Mouse (Mus musculus): ENCODE measurements around the gene Map2k2.

Gene Map2k2

DNA sequence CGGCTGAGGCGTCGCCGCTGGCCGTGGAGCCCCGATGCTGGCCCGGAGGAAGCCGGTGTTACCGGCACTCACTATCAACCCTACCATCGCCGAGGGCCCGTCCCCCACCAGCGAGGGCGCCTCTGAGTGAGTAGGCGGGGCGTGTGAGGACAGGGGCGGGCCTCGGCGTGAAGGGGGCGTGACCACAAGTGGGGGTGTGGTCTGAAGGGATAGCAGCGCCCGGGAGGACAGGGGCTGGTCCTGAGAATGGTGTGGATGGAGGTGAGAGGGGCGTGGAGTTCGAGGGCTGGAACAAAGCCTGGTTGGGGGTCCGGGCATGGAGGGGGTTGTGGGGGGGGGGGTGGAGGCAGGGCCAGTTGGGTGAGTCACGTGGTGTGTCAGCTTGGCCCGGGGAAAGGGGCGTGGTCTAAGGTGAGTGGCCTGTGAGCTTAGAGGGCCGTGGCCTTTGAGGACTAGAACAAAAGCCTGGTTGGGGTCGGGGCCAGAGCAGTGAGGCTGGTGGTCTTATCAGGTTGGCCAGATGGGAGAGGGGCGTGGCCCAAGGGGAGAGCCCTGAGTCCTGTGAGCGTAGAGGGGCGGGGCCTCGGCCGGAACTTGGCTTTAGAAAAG, 502 bp downstream of the Map2k2 start:
- peak; percentile 91 for DNase-seq (ENCODE audit: low spot score)

DNA sequence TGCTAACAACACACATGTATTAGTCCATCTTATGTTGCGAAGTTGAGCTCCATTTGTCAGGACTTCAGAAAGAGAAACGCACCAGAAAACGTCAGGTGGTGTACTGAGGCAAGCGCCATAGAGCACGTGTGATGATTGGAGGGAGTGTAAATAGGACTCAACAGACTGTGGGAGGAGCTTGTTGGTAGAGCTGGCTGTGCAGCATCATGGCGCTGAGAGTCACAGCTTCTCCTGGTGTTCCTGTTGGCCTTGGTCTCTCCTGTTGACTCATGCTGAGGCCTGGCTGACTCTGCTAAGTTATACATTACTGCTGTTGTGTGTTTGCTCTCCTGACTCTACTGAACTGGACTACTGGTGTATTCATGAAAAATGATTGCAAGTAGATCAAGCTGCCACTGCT, 7.2 kb downstream of the Map2k2 start:
- no peak for DNase-seq (ENCODE audit: low spot score)

DNA sequence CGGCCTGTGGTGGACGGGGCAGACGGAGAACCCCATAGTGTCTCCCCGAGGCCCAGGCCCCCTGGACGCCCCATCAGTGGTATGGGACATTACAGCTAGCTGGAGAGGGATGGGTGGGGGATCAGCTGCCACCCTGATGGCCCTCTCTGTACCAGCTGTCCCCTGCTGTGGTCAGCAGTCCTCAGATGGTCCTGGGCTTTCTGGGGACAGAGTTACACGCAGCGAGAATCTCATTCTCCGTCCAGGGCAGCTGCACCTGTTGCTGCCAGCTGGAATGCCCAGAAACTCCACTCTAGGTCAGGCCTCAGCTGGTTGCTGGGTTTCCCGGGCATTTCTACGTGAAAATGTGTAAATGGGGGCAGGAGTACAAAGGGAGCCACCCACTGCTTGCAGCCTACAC, 13.9 kb downstream of the Map2k2 start:
- no peak for DNase-seq (ENCODE audit: low spot score)

DNA sequence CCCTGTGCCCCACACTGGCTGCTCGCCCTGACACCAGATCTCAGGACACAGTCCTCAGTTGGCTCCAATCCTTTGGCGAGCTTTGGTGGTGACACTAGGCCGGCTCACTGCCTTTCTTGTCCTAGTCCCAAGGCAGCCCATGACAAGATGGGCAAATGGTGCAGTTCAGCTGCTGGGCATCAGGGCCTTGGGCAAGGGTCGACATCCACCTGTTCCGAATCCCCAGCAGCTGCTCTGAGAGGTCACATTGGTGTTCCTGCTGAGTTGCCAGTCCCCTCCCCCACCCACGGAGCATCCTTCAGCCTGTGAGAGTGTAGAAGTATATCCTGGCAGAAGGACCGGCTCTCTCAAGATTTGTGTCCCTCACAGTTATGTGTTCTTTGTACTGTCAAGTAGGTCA, 14.9 kb downstream of the Map2k2 start:
- DNase-seq (ENCODE audit: low spot score) = no peak

DNA sequence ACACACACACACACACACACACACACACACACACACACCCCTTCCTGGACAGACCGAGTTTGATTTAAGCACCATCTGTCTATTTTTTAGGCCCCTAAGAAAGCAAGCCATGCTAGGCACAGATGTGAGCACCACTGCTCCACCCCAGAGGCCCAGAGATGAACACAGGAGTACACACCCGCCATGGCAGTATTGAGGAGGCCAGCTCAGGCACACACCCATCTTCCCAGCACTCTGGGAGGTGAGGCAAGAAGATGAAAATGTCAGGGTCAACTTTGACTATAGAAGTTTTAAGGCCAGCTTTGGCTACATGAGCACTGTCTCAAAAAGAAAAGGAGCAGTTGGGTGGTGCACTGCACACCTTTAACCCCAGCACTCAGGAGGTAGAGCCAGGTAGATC, 17.2 kb downstream of the Map2k2 start:
- DNase-seq (ENCODE audit: low spot score) = no peak

DNA sequence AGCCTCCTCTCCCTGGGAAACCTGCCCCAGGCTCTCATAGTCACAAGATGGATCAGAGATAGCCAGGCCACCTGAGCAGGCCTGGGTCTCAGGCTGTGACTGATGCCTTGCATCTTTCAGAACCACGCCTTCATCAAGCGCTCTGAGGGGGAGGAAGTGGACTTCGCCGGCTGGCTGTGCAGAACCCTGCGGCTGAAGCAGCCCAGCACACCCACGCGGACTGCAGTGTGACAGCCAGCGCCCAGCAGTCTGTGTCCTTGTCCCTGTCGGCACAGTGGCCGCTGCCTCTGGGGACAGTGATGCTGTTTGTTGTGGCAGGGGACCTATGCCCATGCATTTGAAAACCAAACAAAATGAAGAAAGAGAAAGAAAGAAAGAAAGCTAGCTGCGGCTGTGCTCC, 17.8 kb downstream of the Map2k2 start:
- DNase-seq (ENCODE audit: low spot score) = no peak

DNA sequence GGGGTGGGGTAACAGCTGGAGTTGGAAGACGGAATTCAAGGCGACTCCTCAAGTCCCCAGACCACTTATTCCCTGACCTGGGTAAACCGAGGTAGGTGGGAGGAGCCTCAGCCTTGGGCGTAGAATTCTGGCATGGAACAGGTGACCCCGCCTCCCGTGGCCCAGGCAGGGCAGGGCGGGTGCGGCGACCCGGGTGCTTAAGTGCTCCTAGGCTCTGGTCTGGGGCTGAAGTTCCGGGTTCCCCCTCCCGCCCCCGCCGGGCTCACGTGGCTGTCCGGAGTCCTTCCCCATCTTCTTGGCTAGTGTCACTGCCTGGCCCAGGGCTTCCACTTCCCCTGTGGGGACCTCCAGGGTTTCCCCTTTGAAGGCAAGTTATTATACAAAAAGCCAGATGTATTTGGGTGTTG, 28.5 kb downstream of the Map2k2 start:
- DNase-seq (ENCODE audit: low spot score) = no peak

DNA sequence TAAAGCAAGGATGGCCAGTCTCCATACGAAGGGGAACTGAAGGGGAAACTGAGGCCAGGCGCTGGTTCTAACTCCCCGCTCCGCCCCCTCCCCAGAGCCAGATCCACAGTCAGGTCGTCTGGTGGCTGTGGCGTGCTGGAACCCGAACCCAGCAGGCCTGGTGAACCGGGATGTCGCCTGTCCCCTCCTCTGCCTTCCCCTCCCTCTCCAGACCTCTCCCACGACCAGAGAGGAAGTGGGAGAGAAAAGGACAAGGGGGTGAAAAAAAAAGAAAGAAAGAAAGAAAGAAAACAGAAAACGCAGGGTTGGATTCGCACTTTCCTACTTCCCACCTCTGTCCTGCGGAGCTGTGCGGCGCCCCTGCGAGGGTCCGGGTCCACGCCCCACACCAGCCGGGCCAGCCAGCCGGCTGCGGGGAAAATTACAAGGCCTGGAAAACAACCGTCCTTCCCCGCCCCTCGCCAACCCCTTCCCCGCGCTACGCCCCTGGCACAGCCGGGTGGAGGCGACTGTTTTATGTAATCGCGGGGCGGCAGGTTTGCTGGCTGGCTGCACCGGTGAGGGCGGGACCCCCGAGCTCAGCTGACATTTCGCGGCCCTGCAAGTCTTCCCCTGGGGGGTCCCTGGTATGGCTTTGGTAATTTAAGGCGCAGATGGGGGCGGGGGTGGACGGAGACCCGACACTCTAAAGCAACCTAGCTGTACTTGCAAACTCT, 29.4 kb downstream of the Map2k2 start, which contains the start of gene Zbtb7a:
Gene Zbtb7a, plus strand, starts transcription at position 255 of the 716 bp plus-strand sequence.
- peak; percentile 52 for DNase-seq (ENCODE audit: low spot score)

DNA sequence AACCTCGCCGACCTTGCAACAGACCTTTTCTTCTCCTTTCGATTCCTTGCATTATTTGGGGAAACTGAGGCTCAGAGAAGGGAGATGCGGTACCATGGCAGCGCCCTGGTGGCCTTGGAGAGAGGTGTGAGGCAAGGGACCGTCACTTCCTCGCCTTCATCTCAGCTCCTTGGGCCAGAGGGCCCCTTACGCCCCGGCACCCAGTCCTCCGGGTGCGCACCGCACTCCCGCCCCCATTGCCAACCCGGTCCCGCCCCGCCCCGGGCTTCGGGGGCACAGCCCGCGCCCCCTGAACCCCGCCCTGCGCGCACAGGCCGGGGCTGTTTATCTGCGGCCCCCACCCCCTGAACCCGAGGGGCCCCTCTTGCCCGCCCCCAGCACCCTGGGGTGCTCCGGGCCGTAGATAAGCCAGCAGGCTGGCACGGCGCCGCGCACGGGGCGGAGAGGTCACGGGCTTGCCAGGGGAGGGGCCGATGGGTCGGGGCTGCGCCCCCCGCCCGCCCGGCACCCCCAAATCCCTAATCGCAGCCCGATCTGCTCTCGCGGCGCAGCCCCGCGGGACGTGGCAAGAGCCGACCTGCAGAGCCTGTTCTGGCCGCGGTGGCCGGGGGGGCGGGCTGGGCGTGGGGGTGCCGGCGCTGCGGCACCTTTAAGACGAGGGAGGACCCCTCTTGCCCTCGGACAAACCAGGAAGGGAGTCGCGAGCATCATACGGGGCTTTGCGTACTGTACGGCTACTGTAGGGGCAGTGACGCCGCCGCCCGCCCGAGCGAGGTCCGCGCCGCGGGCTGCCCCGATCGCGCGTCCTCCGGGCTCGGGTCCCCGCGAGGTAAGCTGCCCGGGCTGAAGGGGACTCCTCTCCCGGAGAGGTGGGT, 30.4 kb downstream of the Map2k2 start:
- peak; percentile 69 for DNase-seq (ENCODE audit: low spot score)

DNA sequence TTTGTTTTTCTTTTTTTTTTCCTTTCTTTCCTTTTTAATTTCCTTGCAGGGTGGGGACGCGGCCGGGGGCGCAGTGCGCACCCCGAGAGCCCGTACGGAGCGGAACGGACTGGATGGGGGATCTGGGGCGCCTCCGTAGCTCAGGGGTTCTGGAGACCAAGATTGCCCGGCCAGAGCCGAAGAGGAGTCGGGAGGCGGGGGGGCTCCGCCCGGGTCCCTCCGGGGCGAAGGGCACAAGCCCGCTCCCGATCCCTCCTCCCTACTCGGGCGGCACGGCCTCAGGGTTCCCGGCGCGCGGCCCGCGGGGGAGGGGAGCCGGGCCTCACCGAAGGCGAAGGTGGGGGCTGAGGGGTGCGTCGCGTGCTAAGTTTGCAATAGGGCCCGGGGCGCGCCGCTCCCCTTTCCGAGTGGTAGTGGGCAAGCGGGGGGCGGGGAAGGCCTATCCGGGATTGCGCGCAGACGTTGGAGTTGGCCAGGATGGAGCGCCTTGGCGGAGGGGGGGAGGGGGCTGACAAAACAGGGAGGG, 31.1 kb downstream of the Map2k2 start:
- peak; percentile 78 for DNase-seq (ENCODE audit: low spot score)

DNA sequence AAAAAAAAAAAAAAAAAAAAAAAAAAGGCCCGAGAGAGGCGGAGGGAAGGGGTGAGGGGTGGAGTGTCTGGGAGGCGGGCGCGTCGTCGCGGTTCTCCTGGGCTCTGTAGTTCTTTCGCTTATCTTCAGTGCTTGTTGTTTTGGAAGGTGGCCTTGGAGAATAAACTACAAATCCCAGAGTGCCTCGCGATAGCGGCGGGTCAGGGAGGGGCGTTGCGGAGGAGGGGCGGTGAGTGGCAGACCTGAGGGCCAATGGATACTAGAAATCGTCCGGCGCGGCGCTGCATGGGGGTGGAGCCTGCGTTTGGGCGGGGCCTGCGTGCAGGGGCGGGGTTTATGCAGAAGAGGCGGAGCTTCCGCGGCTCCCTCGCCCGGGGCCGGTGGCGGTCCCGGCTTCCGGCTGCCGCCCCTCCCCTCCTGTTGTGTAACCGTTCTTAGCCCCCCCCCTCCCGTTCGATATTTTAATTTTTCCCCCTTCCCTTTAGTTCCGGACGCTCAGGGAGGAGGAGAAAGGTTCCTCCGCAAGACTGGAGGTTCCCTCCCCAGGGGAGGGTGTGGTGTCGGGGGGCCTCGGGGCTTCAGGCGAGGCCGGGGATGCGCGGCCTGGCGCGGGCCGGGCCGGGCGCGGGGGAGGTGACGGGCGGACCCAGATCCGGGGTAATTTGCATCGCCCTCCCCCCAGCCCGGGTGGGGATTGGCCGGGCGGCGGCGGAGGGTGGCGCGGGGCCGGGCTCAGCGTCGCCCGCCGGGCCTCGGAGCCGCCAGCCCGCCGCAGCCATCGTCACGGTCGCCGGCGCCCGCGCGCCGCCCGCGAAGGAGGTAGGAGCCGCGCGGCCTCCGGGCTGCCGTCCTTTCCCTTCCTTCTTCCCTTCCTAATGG, 31.8 kb downstream of the Map2k2 start:
- DNase-seq (ENCODE audit: low spot score) = peak; percentile 99

DNA sequence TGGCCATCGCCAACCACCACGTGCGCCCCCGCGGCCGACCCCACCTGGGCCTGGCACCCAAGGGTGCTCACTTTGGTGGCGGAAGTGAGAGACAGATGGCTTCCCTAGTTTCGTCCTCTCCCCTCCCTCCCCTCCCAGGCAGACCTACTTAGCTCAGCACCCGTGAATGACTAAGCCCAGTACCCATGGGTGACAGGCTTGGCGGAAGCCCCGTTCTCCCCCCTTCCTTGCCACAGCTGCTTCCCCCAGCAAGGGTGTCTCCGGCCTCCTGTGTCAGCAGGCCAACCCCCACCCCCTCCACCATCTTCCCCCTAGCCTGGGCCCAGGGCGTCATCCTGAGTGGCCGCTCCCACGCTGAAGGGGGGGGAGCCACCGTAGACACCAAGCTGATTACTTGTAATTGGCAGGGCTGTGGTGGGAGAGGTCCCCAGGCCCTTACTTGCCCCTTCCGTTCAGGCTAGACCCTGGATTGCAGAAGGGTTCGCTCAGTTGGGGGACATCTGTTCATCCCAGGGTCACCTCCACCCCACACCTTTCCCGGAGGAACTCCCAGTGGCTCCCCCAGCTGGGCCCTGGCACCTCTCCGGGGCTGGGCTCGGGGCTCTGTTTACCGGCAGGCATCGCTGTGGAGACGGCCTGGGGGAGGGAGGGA, 32.5 kb downstream of the Map2k2 start:
- DNase-seq (ENCODE audit: low spot score) = peak; percentile 62

DNA sequence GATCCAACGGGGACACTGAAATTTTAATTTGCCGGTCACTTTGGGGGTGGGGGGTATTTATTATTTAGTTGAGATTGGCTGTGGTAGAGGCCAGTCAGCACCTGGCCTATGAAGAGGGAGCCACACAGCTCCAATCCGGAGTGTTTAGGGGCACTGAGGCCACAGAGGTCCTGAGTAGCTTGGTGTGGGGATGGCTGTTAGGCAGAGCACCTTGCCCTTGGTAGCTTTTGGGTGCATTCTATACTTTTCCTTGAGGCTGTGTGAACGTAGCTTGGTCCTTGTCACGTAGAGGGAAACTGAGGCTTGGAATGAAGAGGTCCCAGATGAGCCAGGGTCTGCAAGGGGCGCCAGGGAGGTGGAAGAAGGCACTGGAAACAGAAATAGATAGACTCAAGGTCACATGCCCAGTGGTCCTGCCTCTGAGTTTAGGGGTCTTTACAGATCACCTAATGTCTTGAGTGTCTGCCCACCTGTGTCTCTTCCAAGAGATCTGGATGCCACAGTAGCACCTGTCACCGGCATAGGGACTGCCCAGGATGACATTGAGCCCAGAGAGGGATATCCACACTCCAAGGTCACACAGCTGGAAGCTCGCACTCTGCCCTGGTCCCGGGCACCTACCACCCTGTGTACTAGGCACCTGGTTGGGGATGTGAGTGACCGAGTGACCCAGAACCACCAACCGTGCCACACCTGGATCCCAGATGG, 33.3 kb downstream of the Map2k2 start:
- no peak for DNase-seq (ENCODE audit: low spot score)

DNA sequence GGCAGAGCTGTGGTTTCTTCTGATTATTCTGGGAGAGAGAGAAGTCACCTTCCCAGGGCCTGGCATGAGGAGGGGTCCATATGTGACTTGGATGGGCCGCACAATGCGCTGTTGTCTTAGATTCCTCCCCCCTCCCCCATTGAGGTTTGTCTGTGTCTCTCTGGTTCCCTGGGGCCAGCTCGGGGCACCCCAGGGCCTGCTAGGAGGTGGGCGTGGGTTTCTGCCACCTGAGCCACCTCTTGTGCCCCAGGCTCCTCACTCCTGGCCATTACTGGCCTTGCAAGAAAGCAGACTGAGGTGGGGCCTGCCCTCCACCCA, 33.8 kb downstream of the Map2k2 start:
- no peak for DNase-seq (ENCODE audit: low spot score)

DNA sequence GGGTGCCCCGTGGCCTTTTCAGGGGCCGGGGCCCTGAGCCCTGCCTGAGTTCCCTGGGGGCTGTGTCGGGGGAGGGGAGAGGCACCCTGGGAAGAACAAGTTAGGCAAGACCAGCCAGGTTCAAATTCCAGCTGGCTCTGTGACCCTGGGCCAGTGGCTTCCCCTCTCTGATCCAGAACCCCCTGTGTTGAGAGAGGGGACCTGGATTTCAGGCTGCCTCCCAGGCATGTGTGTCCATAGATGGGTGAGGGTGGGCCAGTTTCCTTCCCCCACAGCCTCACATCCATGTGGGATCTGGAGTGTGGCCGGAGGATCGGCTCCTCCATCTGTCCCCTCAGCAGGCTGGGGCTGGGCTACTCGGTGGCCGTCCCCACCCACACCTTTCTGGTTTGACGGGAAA, 34.3 kb downstream of the Map2k2 start:
- DNase-seq (ENCODE audit: low spot score) = no peak

DNA sequence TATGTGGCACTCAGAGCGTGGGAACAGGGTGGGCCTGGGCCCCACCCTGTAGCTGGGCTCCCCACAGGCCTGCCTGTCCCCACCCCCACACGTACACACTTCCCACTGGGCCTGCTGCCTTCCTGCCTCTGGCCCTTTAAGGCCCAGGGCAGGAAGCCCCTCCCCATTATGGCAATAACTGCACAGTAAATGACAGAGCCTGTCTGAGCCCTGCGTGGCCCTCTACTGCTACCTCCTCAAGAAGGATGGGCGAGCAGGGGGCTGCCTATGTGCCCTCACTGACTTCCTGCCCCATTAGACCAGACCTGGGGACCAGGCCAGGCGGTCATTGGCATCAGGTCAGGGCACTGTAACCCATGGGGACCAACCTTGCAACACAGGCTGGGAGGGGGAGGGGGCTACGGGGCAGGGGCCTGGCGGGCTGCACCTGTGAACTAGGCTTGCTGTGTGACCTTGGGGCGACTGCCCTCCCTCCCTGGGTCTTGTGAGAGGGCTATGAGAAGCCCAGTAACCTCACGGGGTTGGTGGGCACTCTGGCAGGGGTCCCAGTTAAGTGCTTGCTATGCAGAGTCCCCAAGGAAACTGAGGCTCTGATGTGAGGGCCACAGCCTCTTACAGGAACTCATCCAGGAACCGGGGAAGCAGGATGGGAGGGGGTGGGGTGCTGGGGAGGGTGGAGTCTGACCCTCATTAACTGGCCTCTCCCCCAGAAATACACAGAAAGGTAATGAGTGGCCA, 35.2 kb downstream of the Map2k2 start:
- DNase-seq (ENCODE audit: low spot score) = no peak

DNA sequence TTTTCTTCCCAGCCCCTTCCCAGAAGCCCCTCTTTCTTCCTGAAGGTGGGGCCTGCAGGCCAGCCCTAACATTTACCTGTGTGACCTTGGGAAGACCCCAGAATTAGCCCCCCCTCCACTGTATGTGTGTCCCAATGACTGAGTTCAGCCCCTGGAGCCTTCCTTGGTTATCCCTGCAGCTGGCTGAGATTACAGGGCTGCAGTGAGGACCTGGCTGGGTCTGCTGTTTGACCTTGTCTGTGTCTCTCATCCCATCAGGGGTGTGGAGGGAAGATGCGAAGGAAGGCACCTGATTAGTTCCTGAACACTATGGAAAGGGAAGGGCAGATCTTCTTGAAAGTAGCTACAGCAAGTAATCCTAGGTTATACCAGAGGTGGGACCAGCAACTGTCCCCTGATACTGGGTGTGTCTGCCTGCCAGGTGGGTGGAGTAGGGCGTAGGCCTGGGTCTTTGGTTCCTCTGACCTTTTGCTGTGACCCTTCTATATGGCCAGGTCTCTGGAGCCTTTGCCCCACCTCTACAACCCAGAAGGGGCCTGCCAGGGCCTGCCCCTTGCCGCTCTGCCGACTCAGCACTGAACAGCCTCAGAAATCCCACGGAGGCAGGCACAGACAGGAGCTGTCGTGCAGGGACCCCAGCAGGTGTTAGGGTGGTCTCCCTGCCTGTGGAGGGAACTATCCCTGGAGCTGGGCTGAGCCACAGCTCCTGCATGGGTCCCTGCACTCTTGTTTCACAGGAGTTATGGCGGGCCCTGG, 35.9 kb downstream of the Map2k2 start:
- DNase-seq (ENCODE audit: low spot score) = no peak

DNA sequence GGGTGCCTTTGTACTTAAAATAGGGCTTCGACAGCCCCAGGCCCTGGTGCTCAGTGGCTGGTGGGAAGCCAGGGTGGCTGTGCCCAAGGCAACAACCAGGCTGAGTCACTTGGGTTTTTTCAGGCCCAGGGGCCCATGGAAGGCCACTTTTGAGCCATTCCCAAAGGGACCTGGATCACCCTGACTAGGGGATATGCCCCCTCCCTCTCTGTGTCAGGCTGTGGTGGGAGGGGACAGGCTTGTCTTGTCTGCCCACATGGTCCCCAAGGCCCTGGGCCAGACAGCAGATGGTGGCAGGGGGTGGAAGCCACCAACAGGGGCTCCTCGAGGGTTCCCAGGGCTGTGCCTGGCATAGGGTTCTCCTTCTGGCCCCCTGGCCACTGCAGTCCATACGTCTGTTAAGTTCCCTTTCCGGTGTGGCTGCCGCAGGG, 36.9 kb downstream of the Map2k2 start:
- no peak for DNase-seq (ENCODE audit: low spot score)

DNA sequence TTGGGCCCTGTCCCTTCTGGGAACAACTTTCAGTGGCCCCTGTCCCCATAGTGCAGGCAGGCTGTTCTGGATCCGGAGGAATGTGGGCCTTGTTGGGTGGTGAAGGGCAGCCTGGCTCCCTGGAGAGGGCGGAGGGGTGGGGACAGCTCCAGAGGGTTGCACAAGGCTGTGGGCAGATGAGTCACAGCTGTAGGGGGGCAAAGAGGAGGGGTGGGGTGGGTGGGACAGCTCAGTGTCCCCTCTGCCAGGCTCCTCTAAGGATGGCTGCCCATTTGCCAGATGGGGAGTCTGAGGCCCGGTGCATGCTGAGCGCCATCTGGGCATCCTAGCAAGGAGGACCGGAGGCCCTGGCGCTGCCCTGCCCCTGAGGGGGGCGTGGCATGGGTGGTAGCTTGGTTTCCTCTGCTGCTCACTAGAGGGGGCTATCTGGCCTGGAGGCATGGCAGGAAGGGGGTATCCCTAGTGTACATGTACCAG, 37.5 kb downstream of the Map2k2 start:
- DNase-seq (ENCODE audit: low spot score) = no peak

Measured in retina, embryonic 14.5 days (tissue).